In the genomic region with DNA sequence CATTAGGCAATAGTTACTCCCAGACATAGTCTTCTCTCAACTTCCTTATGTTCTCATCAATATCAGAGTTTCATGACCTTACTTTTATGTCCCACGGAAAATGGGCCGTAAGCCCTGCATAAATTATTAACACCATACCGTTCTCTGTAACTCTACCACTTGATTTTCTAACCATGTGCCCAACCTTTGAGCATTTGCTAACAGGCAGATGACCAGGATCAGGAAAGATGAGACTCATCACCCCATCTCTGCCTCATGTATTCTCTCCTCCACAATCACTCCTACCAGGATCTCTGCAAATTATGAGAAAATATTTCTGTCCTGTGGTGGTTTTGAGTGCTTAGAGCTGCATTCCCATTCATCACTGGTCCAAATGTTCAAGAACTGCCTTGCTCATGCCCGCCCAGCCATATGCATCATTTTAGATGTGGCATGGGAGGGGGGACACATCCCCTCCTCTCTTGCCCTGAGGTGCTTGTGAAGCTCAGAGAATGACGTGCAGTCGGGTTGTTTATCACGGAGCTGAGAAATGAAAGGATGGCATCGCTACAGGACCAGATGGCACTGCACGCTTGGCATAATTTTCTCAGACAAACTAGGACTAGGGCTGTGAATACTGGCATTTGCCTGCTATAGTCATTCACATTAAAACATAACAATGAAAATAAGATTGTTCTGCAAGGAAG, we compare ENCODE assay signal across 10 mouse cellular contexts.
DNase-seq lines count a peak whose midpoint lies in the region; ATAC-seq lines count a peak whose summit lies in the region.
"Had no signal": no experiment of that assay in that cellular context is flagged by ENCODE, and none has a peak within 500 bp of the region (broad histone marks: within the 10 kb centered on the region; RNA-seq: fewer than 3 reads in every experiment).

No protein-coding gene starts in this region.

- DNase-seq in hindbrain, embryonic 10.5 days (ENCODE audit: low spot score) = no peak
- peak; percentile 29 to 41 for DNase-seq in frontal cortex, postnatal 10 days (ENCODE audit: low spot score in 2 of 2)
- peak; percentile 45 to 58 for DNase-seq in left cerebral cortex, adult 18-20 months (ENCODE audit: low spot score in 2 of 2)
- DNase-seq in right cerebral cortex, postnatal 36 days (ENCODE audit: low spot score in 2 of 2) = peak; percentile 49 to 65
- no peak for DNase-seq in heart, embryonic 10.5 days (ENCODE audit: low spot score)
- DNase-seq in spleen, postnatal 10 days (ENCODE audit: low spot score in 2 of 2) = no peak
- DNase-seq: heart, postnatal 10 days; lung, postnatal 4 days had no signal

- H3K9me3 ChIP-seq in hindbrain, embryonic 13.5 days = no peaks in the 10 kb centered on the region
- H3K9me3 ChIP-seq in hindbrain, embryonic 10.5 days = no peaks in the 10 kb centered on the region
- H3K9me3 ChIP-seq in heart, embryonic 10.5 days = no peaks in the 10 kb centered on the region

- H3K4me3 ChIP-seq in hindbrain, embryonic 13.5 days = no peak overlapping the region
- H3K4me3 ChIP-seq in hindbrain, embryonic 10.5 days = no peak overlapping the region
- H3K4me3 ChIP-seq in heart, embryonic 10.5 days = no peak overlapping the region

- ATAC-seq in hindbrain, embryonic 13.5 days (ENCODE audit: low FRiP score) = peak; percentile 89
- ATAC-seq in monocyte, adult 5-6 weeks (replicated peaks; ENCODE audit: insufficient number of reproducible peaks, low FRiP score, low TSS enrichment, poor library complexity, severe bottlenecking) = no peak

- no peak overlapping the region for H3K9ac ChIP-seq in hindbrain, embryonic 13.5 days

- 64% methylated on average over 9 of the region's 9 CpGs for WGBS in hindbrain, embryonic 13.5 days
- WGBS in hindbrain, embryonic 10.5 days = 92% methylated on average over 9 of the region's 9 CpGs
- WGBS in heart, embryonic 10.5 days = 87% methylated on average over 9 of the region's 9 CpGs

- peaks cover 4% of the 10 kb centered on the region for H3K4me1 ChIP-seq in hindbrain, embryonic 13.5 days (replicated peaks)
- H3K4me1 ChIP-seq in hindbrain, embryonic 10.5 days (replicated peaks) = no peaks in the 10 kb centered on the region
- no peaks in the 10 kb centered on the region for H3K4me1 ChIP-seq in heart, embryonic 10.5 days

- no peak overlapping the region for H3K4me2 ChIP-seq in hindbrain, embryonic 13.5 days

- H3K36me3 ChIP-seq in hindbrain, embryonic 13.5 days = no peaks in the 10 kb centered on the region
- no peaks in the 10 kb centered on the region for H3K36me3 ChIP-seq in hindbrain, embryonic 10.5 days
- no peaks in the 10 kb centered on the region for H3K36me3 ChIP-seq in heart, embryonic 10.5 days

- peak overlapping the region; percentile 40; the same call in 1 of the 2 replicates for H3K27ac ChIP-seq in hindbrain, embryonic 13.5 days
- H3K27ac ChIP-seq in hindbrain, embryonic 10.5 days = no peak overlapping the region
- H3K27ac ChIP-seq in heart, embryonic 10.5 days = no peak overlapping the region

- no peaks in the 10 kb centered on the region for H3K27me3 ChIP-seq in hindbrain, embryonic 13.5 days
- no peaks in the 10 kb centered on the region for H3K27me3 ChIP-seq in hindbrain, embryonic 10.5 days (ENCODE audit: insufficient read depth, poor library complexity, severe bottlenecking)
- H3K27me3 ChIP-seq in heart, embryonic 10.5 days (ENCODE audit: insufficient read depth, poor library complexity, severe bottlenecking) = no peaks in the 10 kb centered on the region

Comparison
In these comparisons a context has a peak if more than half of its experiments do, and no peak if none do; other contexts are left out.
1. DNase-seq: peak in frontal cortex, postnatal 10 days (2 of 2), left cerebral cortex, adult 18-20 months (2 of 2) and right cerebral cortex, postnatal 36 days (2 of 2); none in hindbrain, embryonic 10.5 days (single experiment), heart, embryonic 10.5 days (single experiment) and spleen, postnatal 10 days (0 of 2).